Mouse (Mus musculus): ENCODE data around the gene Rexo1.
A peak's percentile ranks its signal among the peaks of the same experiment; 100 is the strongest.

Gene Rexo1

GRCm38 (mm10) chr10:80503599-80504220, 57.6 kb downstream of the Rexo1 start:
- DNase-seq = peak; percentile 59 to 87

- DNase-seq = no peak
Measured at GRCm38 (mm10) chr10:80502819-80503314, 58.5 kb downstream of the Rexo1 start.

- no peak for DNase-seq
Measured at GRCm38 (mm10) chr10:80502291-80502690, 59.1 kb downstream of the Rexo1 start.

- DNase-seq = no peak
Measured at GRCm38 (mm10) chr10:80496421-80496820, 64.9 kb downstream of the Rexo1 start.

GRCm38 (mm10) chr10:80495901-80496300, 65.5 kb downstream of the Rexo1 start:
- no peak for DNase-seq

- peak; percentile 64 to 69 for DNase-seq
Measured at GRCm38 (mm10) chr10:80494732-80495131, 66.6 kb downstream of the Rexo1 start, which contains the start of gene Onecut3. Onecut3 (plus strand) TSS chr10:80494835.

Data from lung, postnatal 4 days (tissue).